Mouse (Mus musculus) limb, embryonic 12.5 days (tissue): ENCODE data around the gene Gpr83. TPM values are rescaled to one million over a fixed set of nuclear protein-coding genes. Genes with fewer than 3 reads are reported as not detected.

Source experiments
- ATAC-seq: fragments of 200-750 bp; cut with Nextera tagmentation; 2 replicates; pipeline ENCODE4 v1.8.0; 2017; ENCODE audit warnings: low read depth, moderate TSS enrichment; ENCODE audit not compliant: insufficient number of reproducible peaks, insufficient read depth, low FRiP score, low TSS enrichment
- H3K27ac ChIP-seq: fragments of 300-500 bp; sonication (generic); 2 replicates; pipeline ENCODE4 v1.5.1; 2016; ENCODE audit warnings: mild to moderate bottlenecking, moderate library complexity
- H3K27me3 ChIP-seq: fragments of 300-500 bp; sonication (generic); 2 replicates; pipeline ENCODE4 v1.6.1; 2016; ENCODE audit warnings: mild to moderate bottlenecking, moderate library complexity
- H3K36me3 ChIP-seq: fragments of 300-500 bp; sonication (generic); 2 replicates; pipeline ENCODE4 v1.6.1; 2016; ENCODE audit warnings: mild to moderate bottlenecking, moderate library complexity
- H3K4me1 ChIP-seq: fragments of 300-500 bp; sonication (generic); replicated peaks from 2 replicates; pipeline ENCODE4 v1.6.1; 2016
- H3K4me2 ChIP-seq: fragments of 300-500 bp; sonication (generic); 2 replicates; pipeline ENCODE4 v1.6.1; 2016; ENCODE audit warnings: mild to moderate bottlenecking, moderate library complexity
- H3K4me3 ChIP-seq: fragments of 300-500 bp; sonication (generic); replicated peaks from 2 replicates; pipeline ENCODE4 v1.5.1; 2016; ENCODE audit warnings: mild to moderate bottlenecking
- H3K9ac ChIP-seq: fragments of 300-500 bp; sonication (generic); replicated peaks from 2 replicates; pipeline ENCODE4 v1.6.1; 2016; ENCODE audit warnings: mild to moderate bottlenecking, moderate library complexity
- H3K9me3 ChIP-seq: fragments of 300-500 bp; sonication (generic); 2 replicates; pipeline ENCODE4 v1.6.1; 2016; ENCODE audit warnings: mild to moderate bottlenecking, moderate library complexity
- WGBS: fragments of 180-500 bp; shearing (Covaris S2); methylation state at CpG from one replicate; pipeline ENCODE4 v1.1.7; 2016; 5-methylcytosine and 5-hydroxymethylcytosine counted together
- polyA plus RNA-seq: library from polyadenylated mRNA; unstranded; fragments of >200 nt; fragmentation: Nextera tagmentation; extraction: Ambion mirVana; gene quantifications from 2 replicates; pipeline ENCODE4 v1.2.1, GENCODE M21; 2016

Gpr83 gene
- 0.60 and 0.63 TPM in 2 replicates for polyA plus RNA-seq

DNA sequence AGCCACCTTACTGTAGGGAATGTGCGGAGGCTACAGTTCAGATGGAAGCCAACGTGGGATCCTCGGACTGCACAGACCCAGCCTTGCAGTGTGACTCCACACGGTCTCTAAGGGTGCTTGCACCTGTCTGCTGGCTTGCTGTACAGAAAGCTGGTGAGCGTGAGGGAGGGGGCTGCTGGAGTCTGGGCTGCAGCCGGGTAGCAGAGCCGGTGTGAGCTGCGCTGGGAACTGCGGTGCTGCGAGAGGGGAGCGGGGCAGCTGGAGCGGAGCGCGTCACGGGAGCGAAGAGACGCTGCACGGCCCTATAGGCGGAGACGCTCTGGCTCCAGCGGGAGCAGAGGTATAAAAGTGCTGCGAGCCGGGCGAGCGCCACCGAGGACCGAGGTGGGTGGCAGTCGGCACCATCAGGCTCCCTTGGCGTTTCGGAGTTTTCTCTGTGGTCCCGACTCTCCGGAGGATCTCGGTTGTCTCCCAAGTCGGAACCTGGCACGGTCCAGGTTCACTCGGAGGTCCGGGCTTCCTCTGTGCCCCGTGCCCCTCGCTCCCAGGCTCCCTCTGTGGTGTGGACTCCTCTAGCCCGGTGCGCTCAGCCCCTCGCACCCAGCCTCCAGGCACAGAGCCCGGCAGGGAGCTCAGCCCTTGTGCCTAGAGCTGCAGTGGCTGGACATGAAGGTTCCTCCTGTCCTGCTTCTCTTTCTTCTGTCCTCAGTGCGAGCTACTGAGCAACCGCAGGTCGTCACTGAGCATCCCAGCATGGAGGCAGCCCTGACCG is at the start of gene Gpr83:
TSS of gene Gpr83 (plus strand) at position 343 of the 772 bp plus-strand sequence.
- H3K27ac ChIP-seq: no peak within 1 kb of the TSS
- WGBS: 3% methylated on average over 47 of the region's 47 CpGs
- peak within 1 kb of the TSS; percentile 86 for H3K4me2 ChIP-seq
- no peaks in the 10 kb centered on the region for H3K9me3 ChIP-seq
- peaks cover 76% of the 10 kb centered on the region for H3K27me3 ChIP-seq
- H3K4me1 ChIP-seq: peaks cover 12% of the 10 kb centered on the region
- no peaks in the 10 kb centered on the region for H3K36me3 ChIP-seq
- ATAC-seq: peak; percentile 91
- peak within 1 kb of the TSS; percentile 44 for H3K4me3 ChIP-seq
- peak within 1 kb of the TSS; percentile 50 for H3K9ac ChIP-seq

DNA sequence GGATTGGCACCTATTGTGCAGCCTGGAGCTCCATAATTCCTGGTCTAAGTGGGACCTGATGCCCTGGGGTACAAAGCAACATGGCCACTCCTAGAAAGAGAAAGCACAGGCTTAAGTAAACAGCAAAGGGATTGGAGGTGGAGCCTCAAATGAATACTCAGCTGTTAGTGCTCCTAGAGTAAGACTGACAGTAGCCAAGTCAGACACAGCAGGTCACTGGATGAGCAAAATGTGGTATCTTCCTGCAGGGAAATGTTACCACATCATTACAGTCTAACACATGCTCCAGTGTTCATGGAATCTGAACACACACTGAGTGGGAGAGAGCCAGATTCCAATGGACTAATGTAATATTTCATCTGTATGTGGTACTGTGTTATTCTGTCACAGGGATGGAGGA is 38.6 kb upstream of the Gpr83 start:
- no peaks in the 10 kb centered on the region for H3K27me3 ChIP-seq
- H3K9me3 ChIP-seq: no peaks in the 10 kb centered on the region
- no peak overlapping the region for H3K27ac ChIP-seq
- no peak overlapping the region for H3K4me3 ChIP-seq
- no peak overlapping the region for H3K4me2 ChIP-seq
- H3K9ac ChIP-seq: no peak overlapping the region
- no peak for ATAC-seq
- H3K4me1 ChIP-seq: no peaks in the 10 kb centered on the region
- H3K36me3 ChIP-seq: peaks cover 87% of the 10 kb centered on the region

DNA sequence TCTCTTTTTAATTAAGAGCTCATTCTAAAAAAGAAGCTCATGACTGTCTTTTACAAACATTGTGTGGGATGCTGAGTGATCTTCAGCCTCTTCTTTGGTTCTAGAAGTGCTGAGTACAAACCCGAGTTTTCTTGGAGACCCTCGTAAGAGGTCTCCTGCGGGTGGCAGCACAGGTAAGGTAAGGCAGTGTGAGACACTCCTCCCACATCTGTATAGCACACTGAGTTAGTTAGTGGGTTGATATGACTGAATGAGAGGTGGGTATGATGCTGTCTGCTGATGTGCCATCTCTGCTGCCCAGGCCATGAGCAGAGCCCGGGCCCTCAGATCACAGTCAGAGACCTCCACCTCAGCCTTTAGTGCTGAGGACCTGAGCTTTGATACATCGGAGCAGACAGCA is 35.2 kb upstream of the Gpr83 start:
- Histone ChIP-seq H3K36me3 (peaks cover 79% of the 10 kb centered on the region), H3K4me2 (no peak overlapping the region), H3K4me3 (no peak overlapping the region), H3K9me3 (no peaks in the 10 kb centered on the region), H3K27me3 (no peaks in the 10 kb centered on the region), H3K27ac (no peak overlapping the region), H3K9ac (no peak overlapping the region), H3K4me1 (no peaks in the 10 kb centered on the region)
- 90% methylated on average over 5 of the region's 5 CpGs for WGBS
- ATAC-seq: 0 out of 2 replicates have a peak, but pooled peaks have one; percentile 47

DNA sequence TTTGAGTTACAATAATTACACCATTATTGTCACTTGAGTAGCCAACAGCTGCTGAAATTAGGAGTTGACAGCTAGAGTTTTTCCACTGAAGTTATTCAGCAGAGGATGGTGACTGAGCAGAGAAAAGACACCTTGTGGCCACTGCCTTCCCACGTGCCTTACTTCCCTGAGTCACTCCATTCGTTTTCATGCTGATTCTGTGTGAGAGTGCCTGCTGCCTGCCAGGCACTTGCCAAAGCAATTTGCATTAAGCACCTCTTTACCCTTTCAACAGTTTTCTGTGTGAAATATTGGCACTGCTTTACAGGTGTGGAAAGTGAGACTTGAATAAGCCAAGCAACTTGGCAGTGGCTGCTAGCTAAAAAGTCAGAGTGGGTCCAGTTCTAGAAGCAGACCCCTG is 32.1 kb upstream of the Gpr83 start:
- 70% methylated on average over 2 of the region's 2 CpGs for WGBS
- no peaks in the 10 kb centered on the region for H3K27me3 ChIP-seq
- no peaks in the 10 kb centered on the region for H3K4me1 ChIP-seq
- peaks cover 80% of the 10 kb centered on the region for H3K36me3 ChIP-seq
- no peak overlapping the region for H3K27ac ChIP-seq
- H3K9ac ChIP-seq: no peak overlapping the region
- H3K4me2 ChIP-seq: no peak overlapping the region
- H3K4me3 ChIP-seq: no peak overlapping the region
- no peak for ATAC-seq
- H3K9me3 ChIP-seq: no peaks in the 10 kb centered on the region

DNA sequence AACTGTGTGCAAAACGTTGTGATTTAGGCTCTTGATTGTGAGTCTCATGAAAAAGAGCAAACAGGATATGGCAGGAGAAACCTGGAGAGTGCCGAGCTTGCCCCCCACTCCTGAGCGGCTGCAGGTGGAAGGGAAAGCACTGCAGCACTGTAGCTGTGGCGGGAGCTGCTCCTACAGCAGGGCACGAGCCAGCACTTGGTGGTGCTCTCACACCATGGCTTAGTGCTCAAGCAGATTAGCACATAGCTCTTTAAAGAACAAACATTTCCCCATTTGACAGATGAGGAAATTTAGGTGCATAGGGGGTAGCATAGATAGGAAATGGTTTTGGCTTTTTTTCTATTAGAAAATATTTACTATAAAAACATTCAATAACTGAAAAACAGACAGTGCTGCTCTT is 28.0 kb upstream of the Gpr83 start:
- H3K27me3 ChIP-seq: no peaks in the 10 kb centered on the region
- ATAC-seq: no peak
- H3K9ac ChIP-seq: no peak overlapping the region
- 74% methylated on average over 5 of the region's 5 CpGs for WGBS
- H3K27ac ChIP-seq: no peak overlapping the region
- no peak overlapping the region for H3K4me3 ChIP-seq
- H3K4me2 ChIP-seq: no peak overlapping the region
- no peaks in the 10 kb centered on the region for H3K4me1 ChIP-seq
- H3K9me3 ChIP-seq: no peaks in the 10 kb centered on the region
- peaks cover 83% of the 10 kb centered on the region for H3K36me3 ChIP-seq

DNA sequence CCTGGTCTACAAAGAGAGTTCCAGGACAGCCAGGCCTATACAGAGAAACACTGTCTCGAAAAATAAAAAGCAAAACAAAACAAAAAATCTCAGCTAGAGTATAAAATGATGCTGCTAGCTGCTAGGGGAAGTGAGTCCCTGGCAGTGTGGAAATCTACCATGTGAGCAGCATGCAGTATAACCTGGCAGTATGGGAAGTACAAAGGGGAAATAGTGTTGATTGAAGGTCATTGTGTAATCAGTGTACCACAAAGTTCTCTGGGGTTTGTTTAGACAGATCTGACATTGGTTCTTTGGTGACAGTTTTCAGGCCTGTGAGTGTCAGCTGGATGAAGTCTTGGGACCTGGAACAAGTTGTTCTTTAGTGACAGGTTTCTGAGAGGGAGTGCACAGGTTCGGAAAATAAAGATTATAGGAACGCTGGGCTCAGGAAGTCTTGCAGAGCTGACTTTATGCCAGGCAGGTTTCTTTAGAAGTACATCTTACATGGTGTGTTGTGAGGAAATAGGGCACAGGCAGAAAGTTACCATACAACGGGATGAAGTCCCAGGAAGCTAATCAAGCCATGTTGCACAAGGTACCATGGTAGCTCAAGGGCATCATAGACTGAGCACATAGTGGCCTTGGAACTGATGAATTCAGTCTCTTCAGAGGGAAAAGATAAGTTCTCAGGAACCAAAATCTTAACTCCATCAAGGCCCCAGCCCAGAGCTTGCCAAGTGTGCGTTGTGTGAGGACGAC is 24.5 kb upstream of the Gpr83 start:
- Histone ChIP-seq H3K9me3 (no peaks in the 10 kb centered on the region), H3K27me3 (no peaks in the 10 kb centered on the region), H3K4me2 (no peak overlapping the region), H3K4me3 (no peak overlapping the region), H3K27ac (no peak overlapping the region), H3K4me1 (peaks cover 3% of the 10 kb centered on the region; the same call in 1 of the 2 replicates), H3K36me3 (peaks cover 59% of the 10 kb centered on the region), H3K9ac (no peak overlapping the region)
- WGBS: 94% methylated on average over 6 of the region's 6 CpGs
- no peak for ATAC-seq

DNA sequence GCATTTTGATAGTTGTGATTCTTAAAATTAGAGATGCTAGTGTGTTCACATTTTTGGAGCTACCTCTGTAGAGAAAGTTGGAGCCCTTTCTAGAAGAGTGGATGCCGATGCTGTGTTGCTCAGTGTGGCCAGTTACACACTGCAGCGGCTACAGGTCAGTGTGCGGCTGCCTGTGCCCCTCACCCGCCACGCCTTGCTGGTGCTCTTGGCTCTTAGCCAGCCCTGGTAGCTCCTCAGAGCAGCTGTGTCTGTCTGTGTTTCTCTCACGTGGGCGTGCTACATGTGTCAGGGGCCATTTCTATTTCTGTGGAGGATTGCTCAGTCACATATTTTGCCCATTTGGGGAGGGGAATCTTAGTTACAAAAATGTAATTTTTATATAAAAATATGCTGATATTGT is 20.5 kb upstream of the Gpr83 start:
- peaks cover 19% of the 10 kb centered on the region for H3K4me1 ChIP-seq
- no peak overlapping the region for H3K4me3 ChIP-seq
- ATAC-seq: no peak
- H3K4me2 ChIP-seq: no peak overlapping the region
- WGBS: 39% methylated on average over 7 of the region's 7 CpGs
- H3K9me3 ChIP-seq: no peaks in the 10 kb centered on the region
- H3K36me3 ChIP-seq: peaks cover 20% of the 10 kb centered on the region
- no peak overlapping the region for H3K27ac ChIP-seq
- no peak overlapping the region for H3K9ac ChIP-seq
- H3K27me3 ChIP-seq: no peaks in the 10 kb centered on the region

DNA sequence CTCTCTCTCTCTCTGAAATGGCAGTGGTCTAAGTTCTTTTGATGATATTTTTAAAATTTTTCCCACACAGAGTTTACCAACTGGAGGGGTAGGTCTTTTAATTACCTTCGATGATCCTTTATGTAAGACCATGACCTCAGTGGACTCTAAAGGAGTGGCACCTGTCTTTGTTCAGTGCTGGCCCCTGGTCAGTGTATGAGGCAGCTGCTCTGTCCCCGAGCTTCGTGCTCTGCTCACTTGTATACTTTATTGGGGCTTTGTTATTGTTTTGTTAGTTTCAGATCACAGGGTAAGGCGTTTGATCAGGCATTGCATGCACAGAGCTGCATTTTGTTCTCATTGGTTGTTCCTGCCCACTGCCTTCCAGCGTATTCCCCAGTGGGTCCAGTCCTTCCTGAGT is 20.0 kb upstream of the Gpr83 start:
- 67% methylated on average over 5 of the region's 5 CpGs for WGBS
- no peak for ATAC-seq
- Histone ChIP-seq H3K4me3 (no peak overlapping the region), H3K9me3 (no peaks in the 10 kb centered on the region), H3K4me1 (peaks cover 19% of the 10 kb centered on the region), H3K27ac (no peak overlapping the region), H3K36me3 (peaks cover 15% of the 10 kb centered on the region), H3K4me2 (no peak overlapping the region), H3K27me3 (no peaks in the 10 kb centered on the region), H3K9ac (no peak overlapping the region)

DNA sequence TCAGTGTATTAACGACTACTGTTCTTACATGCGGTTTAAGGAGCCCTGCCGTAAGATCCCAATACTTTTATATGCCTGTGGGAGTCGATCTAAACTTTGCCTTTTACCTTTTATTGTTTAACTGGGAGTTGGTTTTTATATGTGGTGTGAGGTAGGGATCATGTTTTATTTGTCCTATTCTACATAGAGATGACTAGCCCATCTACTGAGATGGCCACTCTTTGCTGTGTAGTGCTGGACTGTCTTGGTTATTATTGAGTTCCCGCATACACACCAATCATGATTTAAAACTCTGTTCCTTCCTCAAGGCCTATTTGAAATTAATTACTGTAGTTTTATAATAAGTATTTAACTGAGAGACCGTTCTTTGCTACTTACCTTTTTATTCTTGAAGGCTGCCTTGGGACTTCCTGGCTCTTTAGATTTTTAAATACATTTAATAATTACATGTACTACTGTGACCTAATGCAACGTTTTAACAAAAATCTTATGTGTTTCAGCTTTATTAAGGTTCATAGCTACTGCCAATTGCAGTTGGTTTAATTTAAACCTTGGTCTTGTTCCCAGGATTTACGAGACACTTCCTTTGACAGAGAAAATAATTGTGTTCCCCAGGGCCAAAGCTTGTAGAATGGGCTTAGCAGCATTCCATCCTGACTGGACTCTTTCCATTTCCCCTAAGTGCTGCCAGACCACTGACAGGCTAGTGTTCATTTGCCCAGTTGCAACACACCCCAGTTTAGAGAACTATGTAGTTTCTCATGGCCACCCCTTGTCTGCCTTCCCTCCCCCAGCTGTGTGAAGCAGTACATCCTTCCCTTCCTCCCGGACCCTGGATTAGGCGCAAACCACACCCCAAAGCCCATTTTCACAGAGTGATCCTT is 17.9 kb upstream of the Gpr83 start:
- 31% methylated on average over 10 of the region's 10 CpGs for WGBS
- Histone ChIP-seq H3K4me1 (peaks cover 19% of the 10 kb centered on the region), H3K9ac (no peak overlapping the region), H3K36me3 (no peaks in the 10 kb centered on the region), H3K4me2 (no peak overlapping the region), H3K27ac (peak overlapping the region; percentile 75; the same call in 1 of the 2 replicates), H3K27me3 (no peaks in the 10 kb centered on the region), H3K4me3 (no peak overlapping the region), H3K9me3 (no peaks in the 10 kb centered on the region)
- ATAC-seq: peak; percentile 82

DNA sequence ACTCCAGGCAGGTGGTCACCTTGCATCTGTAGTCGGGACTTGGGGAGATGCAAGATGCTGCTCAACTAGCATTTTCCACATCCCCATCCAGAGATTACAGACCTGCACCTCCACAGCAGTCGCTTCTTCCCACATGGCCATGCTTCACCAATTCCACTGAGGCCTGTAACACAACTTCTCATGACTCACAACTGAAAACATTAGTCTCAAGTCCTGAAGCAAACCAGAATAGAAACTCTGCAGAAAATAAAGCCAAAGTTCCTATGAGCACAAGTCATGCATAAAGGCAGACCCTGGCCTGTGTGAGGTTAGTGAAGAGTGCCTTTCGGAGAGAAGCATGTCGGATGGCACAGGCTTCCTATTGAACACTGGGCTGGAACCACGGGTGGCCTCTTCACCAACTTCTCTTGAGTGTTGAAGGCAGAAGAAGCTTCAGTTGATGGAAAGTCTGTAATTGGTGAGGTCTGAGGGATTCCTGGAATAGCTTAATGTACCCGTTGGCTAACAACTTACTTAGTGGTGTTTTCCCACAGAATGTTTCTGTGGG is 16.6 kb upstream of the Gpr83 start:
- Histone ChIP-seq H3K4me3 (no peak overlapping the region), H3K9ac (no peak overlapping the region), H3K27ac (peak overlapping the region; percentile 75; the same call in 1 of the 2 replicates), H3K4me1 (peaks cover 19% of the 10 kb centered on the region), H3K4me2 (no peak overlapping the region), H3K36me3 (no peaks in the 10 kb centered on the region), H3K9me3 (no peaks in the 10 kb centered on the region), H3K27me3 (no peaks in the 10 kb centered on the region)
- ATAC-seq: no peak
- 93% methylated on average over 6 of the region's 6 CpGs for WGBS

DNA sequence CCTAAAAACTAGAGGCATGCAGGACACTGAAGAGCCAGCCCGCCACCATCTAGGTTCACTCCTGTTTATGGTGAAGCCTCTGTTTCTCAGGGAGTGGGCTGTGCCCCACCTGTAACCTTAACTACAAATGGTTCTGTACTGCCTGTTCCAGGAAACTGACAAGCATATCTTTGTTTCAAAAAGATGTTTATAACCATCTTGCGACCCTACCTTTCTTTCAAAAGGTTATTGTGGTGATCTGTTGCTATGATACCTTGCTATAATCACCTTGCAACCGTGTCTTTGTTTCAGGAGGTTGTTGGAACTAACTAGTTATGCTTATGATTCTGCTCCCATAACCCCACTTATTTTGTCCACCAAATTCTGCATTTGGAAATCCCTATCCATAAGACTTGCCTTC is 16.1 kb upstream of the Gpr83 start:
- no peaks in the 10 kb centered on the region for H3K36me3 ChIP-seq
- H3K4me2 ChIP-seq: no peak overlapping the region
- no peaks in the 10 kb centered on the region for H3K9me3 ChIP-seq
- ATAC-seq: no peak
- H3K4me1 ChIP-seq: peaks cover 19% of the 10 kb centered on the region
- no peaks in the 10 kb centered on the region for H3K27me3 ChIP-seq
- no peak overlapping the region for H3K9ac ChIP-seq
- H3K27ac ChIP-seq: no peak overlapping the region
- WGBS: 91% methylated on average over 3 of the region's 3 CpGs
- no peak overlapping the region for H3K4me3 ChIP-seq
